Mouse (Mus musculus) G1E (cell line): ENCODE measurements around the gene Moap1.

Experiments
- CTCF ChIP-seq: IDR thresholded peaks from 2 replicates; pipeline ENCODE4 v1.5.1; 2012; ENCODE audit warnings: low read depth, low read length, inconsistent platforms, mixed read lengths
- POLR2AphosphoS5 ChIP-seq: IDR thresholded peaks from 2 replicates; pipeline ENCODE4 v1.6.1; 2012; ENCODE audit warnings: low read depth, low read length, inconsistent platforms; ENCODE audit not compliant: insufficient replicate concordance

DNA sequence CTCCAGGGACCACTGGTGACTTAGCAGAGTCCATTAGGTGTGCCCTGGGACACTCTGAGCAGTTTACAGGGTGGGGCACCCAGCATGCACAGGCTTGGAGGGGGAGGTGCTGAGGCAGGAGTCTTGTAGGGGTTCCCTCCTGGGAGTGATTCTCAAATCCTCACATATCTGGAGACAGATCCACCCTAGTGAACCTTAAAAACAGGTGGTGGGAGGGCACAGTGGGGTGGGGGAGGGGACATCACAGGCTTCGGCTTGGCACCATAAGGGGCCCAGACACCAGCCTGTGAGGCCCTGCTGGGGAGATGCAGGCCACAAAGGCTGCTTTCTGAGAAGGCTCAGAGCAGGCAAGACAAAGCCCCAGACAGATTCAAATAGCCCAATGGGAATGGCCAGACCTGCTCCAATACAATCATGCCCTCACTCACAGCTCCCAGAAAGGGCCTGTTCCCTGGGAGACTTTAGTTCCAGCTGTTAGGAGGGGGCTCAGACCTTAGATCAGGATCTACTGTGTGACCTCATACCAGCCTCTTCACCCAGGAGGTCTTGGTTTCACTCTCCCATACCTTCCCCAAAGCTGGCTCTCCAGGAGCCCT lies 45.3 kb downstream of the Moap1 start:
- no peak for TF ChIP-seq CTCF
- no peak for TF ChIP-seq POLR2AphosphoS5
